Mouse (Mus musculus): ENCODE data around the gene Vps16. TPM values are rescaled to one million over a fixed set of nuclear protein-coding genes. Genes with fewer than 3 reads are reported as not detected.

Vps16 gene
- polyA plus RNA-seq (2012; rRNA removed), result 160 and 172 TPM in 2 replicates

DNA sequence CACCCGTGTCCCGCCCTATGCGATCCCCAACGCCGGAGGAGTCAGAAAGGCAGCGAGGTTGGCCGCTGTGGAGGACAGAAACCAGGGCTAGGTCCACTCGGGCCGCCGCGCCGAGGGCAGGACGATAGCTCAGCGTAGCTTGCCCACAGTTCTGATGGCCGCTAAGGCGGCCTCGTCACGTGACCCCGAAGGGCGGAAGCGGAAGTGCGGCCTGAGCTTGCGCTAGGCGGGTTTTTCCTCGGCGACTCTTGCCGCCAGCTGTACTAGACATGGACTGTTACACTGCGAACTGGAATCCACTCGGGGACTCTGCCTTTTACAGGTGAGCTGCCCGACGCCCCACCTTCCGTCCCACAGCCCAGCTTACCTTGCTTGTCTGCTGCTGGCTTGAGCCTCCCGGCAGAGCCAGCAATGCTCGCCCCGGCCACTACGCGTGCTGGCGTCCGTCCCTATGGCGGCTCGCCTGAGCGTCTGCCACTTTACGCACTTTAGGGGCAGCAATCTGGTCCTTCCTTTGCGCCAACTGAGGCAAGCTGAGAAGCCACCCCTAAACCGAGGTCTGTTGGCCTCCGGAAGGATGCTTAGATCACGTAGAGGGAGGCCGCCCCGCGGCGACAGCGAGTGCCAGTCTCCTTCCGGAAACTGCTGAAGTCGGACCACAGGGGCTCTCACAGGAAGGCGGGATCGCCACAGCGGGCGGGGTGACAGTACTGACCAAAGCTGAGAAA lies at the start of gene Vps16, which contains the start of gene Pced1a:
Gene Vps16 (plus strand): TSS at position 214 of the 728 bp plus-strand sequence.
Gene Pced1a (minus strand): TSS at position 576 of the 728 bp plus-strand sequence.

GRCm38 (mm10) chr2:130397186-130397985 lies 26.8 kb upstream of the Vps16 start, which contains the start of gene Cpxm1:
TSS of gene Cpxm1 (minus strand) at chr2:130397574.

DNA sequence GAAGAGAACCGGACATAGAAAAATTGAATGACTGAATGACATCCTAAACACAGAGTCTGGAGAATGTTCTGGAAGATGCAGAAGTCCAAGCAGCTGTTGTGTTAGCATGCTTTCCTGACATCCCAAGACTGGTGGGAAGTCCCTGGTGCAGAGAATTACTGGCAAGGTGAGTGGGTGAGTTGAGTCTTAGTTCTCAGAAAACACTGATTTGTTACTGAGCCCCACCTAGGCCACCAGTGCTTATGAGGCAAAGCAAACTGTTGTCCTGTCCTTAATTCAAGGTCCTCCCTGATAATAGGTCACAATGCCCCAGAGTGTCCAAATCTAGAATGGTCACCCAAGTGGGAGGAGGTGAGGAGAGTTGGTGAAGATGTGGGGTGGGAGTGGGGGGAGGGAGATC lies 19.2 kb upstream of the Vps16 start, which contains the start of the genes Gm28372 and 1700020A23Rik:
Gene Gm28372 (plus strand): TSS at position 301 of the 400 bp plus-strand sequence.
Gene 1700020A23Rik (plus strand): TSS at position 321 of the 400 bp plus-strand sequence.

DNA sequence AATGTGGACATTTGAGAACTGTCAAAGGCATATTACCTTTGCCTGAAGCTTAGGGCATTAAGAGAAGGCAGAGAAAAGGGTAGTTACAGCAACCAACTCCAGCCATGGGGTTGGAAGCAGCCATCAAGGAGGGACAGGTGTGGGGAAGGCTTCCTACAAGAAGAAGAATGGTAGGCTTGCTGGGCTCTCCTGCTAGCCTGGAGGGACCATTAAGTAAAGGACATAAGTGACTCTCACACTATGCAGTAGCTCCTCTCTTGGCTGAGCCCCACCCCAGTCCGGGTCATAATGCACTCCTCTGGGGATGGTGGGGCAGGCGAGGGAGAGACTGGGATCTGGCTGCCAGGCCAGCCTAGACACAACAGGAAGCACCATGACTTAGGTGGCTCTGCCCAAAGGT lies 18.0 kb upstream of the Vps16 start, which contains the start of gene Tmem239:
Gene Tmem239 (plus strand): TSS at position 301 of the 400 bp plus-strand sequence.

GRCm38 (mm10) chr2:130449794-130450433 lies 25.8 kb downstream of the Vps16 start, which contains the start of gene Ptpra:
TSS of gene Ptpra (plus strand) at chr2:130450278.

Other genes starting within 250 kb of the Vps16 start
- 319 and 341 TPM in 2 replicates for gene Snrpb, start 244.9 kb upstream of the Vps16 start, polyA plus RNA-seq (2012; rRNA removed)
- 0.03 TPM in 1 of 2 replicates, not detected in the other for gene Tmc2, start 229.1 kb upstream of the Vps16 start, polyA plus RNA-seq (2012; rRNA removed)
- 274 and 277 TPM in 2 replicates for gene Nop56, start 149.9 kb upstream of the Vps16 start, polyA plus RNA-seq (2012; rRNA removed)
- gene Idh3b, start 139.8 kb upstream of the Vps16 start, polyA plus RNA-seq (2012; rRNA removed), result 195 and 196 TPM in 2 replicates
- gene Ebf4, start 129.2 kb upstream of the Vps16 start, polyA plus RNA-seq (2012; rRNA removed), result 20.6 and 24.3 TPM in 2 replicates
- gene Cpxm1, start 26.8 kb upstream of the Vps16 start, polyA plus RNA-seq (2012; rRNA removed), result 22.4 and 46.7 TPM in 2 replicates
- not detected in 2 replicates for gene Gm28372, start 19.1 kb upstream of the Vps16 start, polyA plus RNA-seq (2012; rRNA removed)
- gene 1700020A23Rik, start 19.1 kb upstream of the Vps16 start, polyA plus RNA-seq (2012; rRNA removed), result not detected in 2 replicates
- not detected in 2 replicates for gene Tmem239, start 17.9 kb upstream of the Vps16 start, polyA plus RNA-seq (2012; rRNA removed)
- 35.8 and 39.7 TPM in 2 replicates for gene Pced1a, start 362 bp downstream of the Vps16 start, polyA plus RNA-seq (2012; rRNA removed)
- gene Ptpra, start 25.9 kb downstream of the Vps16 start, polyA plus RNA-seq (2012; rRNA removed), result 120 and 125 TPM in 2 replicates
- 74.1 and 74.6 TPM in 2 replicates for gene Mrps26, start 139.4 kb downstream of the Vps16 start, polyA plus RNA-seq (2012; rRNA removed)
- gene Oxt, start 151.8 kb downstream of the Vps16 start, polyA plus RNA-seq (2012; rRNA removed), result 0.45 TPM in 1 of 2 replicates, not detected in the other
- gene Avp, start 158.2 kb downstream of the Vps16 start, polyA plus RNA-seq (2012; rRNA removed), result 1.7 and 2.7 TPM in 2 replicates
- gene Fastkd5, start 205.7 kb downstream of the Vps16 start, polyA plus RNA-seq (2012; rRNA removed), result 5.3 and 6.4 TPM in 2 replicates
- 9.8 and 9.9 TPM in 2 replicates for gene Ubox5, start 205.7 kb downstream of the Vps16 start, polyA plus RNA-seq (2012; rRNA removed)
- gene Lzts3, start 218.5 kb downstream of the Vps16 start, polyA plus RNA-seq (2012; rRNA removed), result 27.5 and 29.7 TPM in 2 replicates
- 59.0 and 60.2 TPM in 2 replicates for gene Ddrgk1, start 240.3 kb downstream of the Vps16 start, polyA plus RNA-seq (2012; rRNA removed)
- gene Itpa, start 243.3 kb downstream of the Vps16 start, polyA plus RNA-seq (2012; rRNA removed), result 94.1 and 106 TPM in 2 replicates

All from central nervous system, embryonic 14 days (tissue).